Mouse (Mus musculus) hindbrain, embryonic 12.5 days (tissue): ENCODE data around the gene Ccl28. TPM values are rescaled to one million over a fixed set of nuclear protein-coding genes. Genes with fewer than 3 reads are reported as not detected.

ENCODE experiments used
- ATAC-seq: fragments of 200-750 bp; cut with Nextera tagmentation; 2 replicates; pipeline ENCODE4 v1.8.0; 2017; ENCODE audit warnings: moderate TSS enrichment; ENCODE audit not compliant: low FRiP score
- H3K27ac ChIP-seq: fragments of 300-500 bp; sonication (generic); 2 replicates; pipeline ENCODE4 v1.5.1; 2016; ENCODE audit warnings: mild to moderate bottlenecking
- H3K27me3 ChIP-seq: fragments of 300-500 bp; sonication (generic); 2 replicates; pipeline ENCODE4 v1.6.1; 2016; ENCODE audit warnings: mild to moderate bottlenecking
- H3K36me3 ChIP-seq: fragments of 300-500 bp; sonication (generic); 2 replicates; pipeline ENCODE4 v1.6.1; 2016; ENCODE audit warnings: mild to moderate bottlenecking
- H3K4me1 ChIP-seq: fragments of 300-500 bp; sonication (generic); 2 replicates; pipeline ENCODE4 v1.6.1; 2016
- H3K4me2 ChIP-seq: fragments of 300-500 bp; sonication (generic); replicated peaks from 2 replicates; pipeline ENCODE4 v1.6.1; 2016; ENCODE audit warnings: mild to moderate bottlenecking
- H3K4me3 ChIP-seq: fragments of 300-500 bp; sonication (generic); 2 replicates; pipeline ENCODE4 v1.5.1; 2016; ENCODE audit warnings: mild to moderate bottlenecking
- H3K9ac ChIP-seq: fragments of 300-500 bp; sonication (generic); 2 replicates; pipeline ENCODE4 v1.6.1; 2016; ENCODE audit warnings: mild to moderate bottlenecking, moderate library complexity
- H3K9me3 ChIP-seq: fragments of 300-500 bp; sonication (generic); replicated peaks from 2 replicates; pipeline ENCODE4 v1.6.1; 2016; ENCODE audit warnings: mild to moderate bottlenecking
- WGBS: fragments of 180-500 bp; shearing (Covaris S2); methylation state at CpG from one replicate; pipeline ENCODE4 v1.1.7; 2016; 5-methylcytosine and 5-hydroxymethylcytosine counted together
- polyA plus RNA-seq: library from polyadenylated mRNA; unstranded; fragments of >200 nt; fragmentation: Nextera tagmentation; extraction: Ambion mirVana; gene quantifications from 2 replicates; pipeline ENCODE4 v1.2.1, GENCODE M21; 2016

Ccl28 gene
- polyA plus RNA-seq, 1 experiment from 2014 or later = 0.19 TPM

DNA sequence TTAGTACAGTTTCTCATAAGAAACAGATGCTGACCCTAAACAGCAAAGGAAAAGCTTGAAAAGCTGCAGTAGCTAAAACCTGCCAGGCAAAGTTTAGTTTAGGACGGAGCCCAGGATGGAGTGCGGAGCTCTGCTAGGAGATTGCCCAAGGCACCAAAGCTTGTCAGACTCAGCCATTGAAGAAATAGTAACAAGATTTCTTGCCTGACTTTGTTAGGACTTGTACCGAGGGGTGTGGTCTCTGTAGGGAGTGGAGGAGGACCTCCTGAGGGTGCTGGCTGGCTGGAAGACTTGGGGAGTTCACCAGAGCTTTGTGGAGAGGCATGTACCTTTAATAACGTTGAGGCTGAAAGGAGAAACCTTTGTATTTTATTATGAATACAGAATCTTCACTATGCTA lies 72.1 kb downstream of the Ccl28 start:
- Histone ChIP-seq H3K27ac (no peak overlapping the region), H3K4me3 (no peak overlapping the region), H3K27me3 (no peaks in the 10 kb centered on the region), H3K9me3 (no peaks in the 10 kb centered on the region), H3K36me3 (peaks cover 23% of the 10 kb centered on the region), H3K4me1 (peaks cover 39% of the 10 kb centered on the region), H3K9ac (no peak overlapping the region), H3K4me2 (peak overlapping the region; percentile 25; the same call in 1 of the 2 replicates)
- ATAC-seq = no peak
- whole genome bisulfite sequencing = 61% methylated on average over 4 of the region's 4 CpGs

GRCm38 (mm10) chr13:119696496-119696895 lies 72.9 kb downstream of the Ccl28 start:
- H3K9me3 ChIP-seq = no peaks in the 10 kb centered on the region
- H3K27me3 ChIP-seq = no peaks in the 10 kb centered on the region
- H3K27ac ChIP-seq = no peak overlapping the region
- peaks cover 30% of the 10 kb centered on the region for H3K36me3 ChIP-seq
- 74% methylated on average over 1 of the region's 1 CpGs for WGBS
- H3K4me3 ChIP-seq = no peak overlapping the region
- peaks cover 36% of the 10 kb centered on the region for H3K4me1 ChIP-seq
- 0 out of 2 replicates have a peak overlapping the region, but pooled peaks have one; percentile 11 for H3K4me2 ChIP-seq
- no peak for ATAC-seq
- no peak overlapping the region for H3K9ac ChIP-seq

DNA sequence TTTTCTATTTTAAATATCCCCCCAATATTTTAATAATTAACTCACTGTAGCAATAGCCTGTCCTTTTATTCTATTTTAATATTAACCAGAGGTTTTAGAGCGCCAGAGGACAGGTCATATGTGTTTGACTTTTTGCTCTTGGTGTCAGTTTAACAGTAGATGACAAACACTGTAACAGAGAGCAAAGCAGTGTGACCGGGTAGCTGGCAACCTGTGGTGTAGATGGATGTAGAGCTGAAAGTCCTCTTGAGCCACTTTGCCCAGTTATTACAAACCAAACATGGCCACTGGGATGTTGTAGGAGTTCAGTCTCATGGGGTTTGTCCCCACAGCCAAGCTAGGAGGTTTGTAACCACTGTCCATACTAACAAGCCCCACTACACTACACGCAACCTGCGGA lies 74.8 kb downstream of the Ccl28 start:
- peaks cover 22% of the 10 kb centered on the region for H3K4me1 ChIP-seq
- WGBS = 88% methylated on average over 4 of the region's 4 CpGs
- H3K27me3 ChIP-seq = no peaks in the 10 kb centered on the region
- H3K9me3 ChIP-seq = no peaks in the 10 kb centered on the region
- H3K9ac ChIP-seq = no peak overlapping the region
- no peak overlapping the region for H3K27ac ChIP-seq
- H3K36me3 ChIP-seq = peaks cover 43% of the 10 kb centered on the region
- ATAC-seq = no peak
- H3K4me2 ChIP-seq = no peak overlapping the region
- no peak overlapping the region for H3K4me3 ChIP-seq

Other genes starting within 250 kb of the Ccl28 start
- 139 and 158 TPM in 2 replicates for gene Paip1, start 195.2 kb upstream of the Ccl28 start, polyA plus RNA-seq
- 111 and 113 TPM in 2 replicates for gene 4833420G17Rik, start 161.1 kb upstream of the Ccl28 start, polyA plus RNA-seq
- gene Tmem267, start 135.8 kb upstream of the Ccl28 start, polyA plus RNA-seq = 2.8 and 3.4 TPM in 2 replicates
- 1.7 and 2.3 TPM in 2 replicates for gene 3110070M22Rik, start 135.4 kb upstream of the Ccl28 start, polyA plus RNA-seq
- gene Hmgcs1, start 66.6 kb downstream of the Ccl28 start, polyA plus RNA-seq = 415 and 465 TPM in 2 replicates
- 2.6 and 2.8 TPM in 2 replicates for gene Nim1k, start 132.1 kb downstream of the Ccl28 start, polyA plus RNA-seq
- gene Zfp131, start 167.1 kb downstream of the Ccl28 start, polyA plus RNA-seq = 42.3 and 43.5 TPM in 2 replicates
- not detected in 2 replicates for gene AF067063, start 206.4 kb downstream of the Ccl28 start, polyA plus RNA-seq
- gene D13Ertd608e, start 212.2 kb downstream of the Ccl28 start, polyA plus RNA-seq = not detected in 2 replicates